Mouse (Mus musculus) myocyte (in vitro differentiated cells): ENCODE measurements around the gene Peg12. TPM values are rescaled to one million over a fixed set of nuclear protein-coding genes. Genes with fewer than 3 reads are reported as not detected.

Experiments
- H3K27me3 ChIP-seq: one replicate; pipeline ENCODE4 v1.6.1; 2011; ENCODE audit not compliant: control insufficient read depth, insufficient read depth, insufficient read length
- H3K36me3 ChIP-seq: one replicate; pipeline ENCODE4 v1.6.1; 2011; ENCODE audit not compliant: control insufficient read depth, insufficient read depth
- H3K4me2 ChIP-seq: one replicate; pipeline ENCODE4 v1.6.1; 2011; ENCODE audit warnings: low read depth, control low read depth
- H3K4me3 ChIP-seq: one replicate; pipeline ENCODE4 v1.5.1; 2011; ENCODE audit warnings: mild to moderate bottlenecking, control low read depth, moderate library complexity
- H3K79me2 ChIP-seq: one replicate; pipeline ENCODE4 v1.6.1; 2011; ENCODE audit not compliant: control insufficient read depth, insufficient read depth
- H3ac ChIP-seq: one replicate; pipeline ENCODE4 v1.6.1; 2011; ENCODE audit not compliant: control insufficient read depth, insufficient read length
- CEBPB ChIP-seq: IDR thresholded peaks from 2 replicates; pipeline ENCODE4 v1.6.1; 2011; ENCODE audit warnings: mild to moderate bottlenecking, moderate library complexity; ENCODE audit not compliant: poor library complexity, insufficient read depth, severe bottlenecking
- E2F4 ChIP-seq: IDR thresholded peaks from one replicate; pipeline ENCODE4 v1.6.1; 2011; ENCODE audit warnings: mild to moderate bottlenecking, control low read depth, moderate library complexity; ENCODE audit not compliant: insufficient read depth
- MAX ChIP-seq: IDR thresholded peaks from one replicate; pipeline ENCODE4 v1.6.1; 2011; ENCODE audit warnings: low read depth, mild to moderate bottlenecking, control low read depth
- MYOD1 ChIP-seq, 3 experiments: IDR thresholded peaks; one replicate each; pipeline ENCODE4 v1.6.1; 2011; ENCODE audit warnings: control low read depth in 2 of 3, low read depth in 2 of 3, mild to moderate bottlenecking in 2 of 3, moderate library complexity in 1 of 3; ENCODE audit not compliant: insufficient read length in 2 of 3, control insufficient read depth in 1 of 3
- MYOG ChIP-seq, 3 experiments: IDR thresholded peaks; one replicate each; pipeline ENCODE4 v1.6.1; 2011; ENCODE audit warnings: control low read depth in 2 of 3, low read depth in 2 of 3, mild to moderate bottlenecking in 2 of 3; ENCODE audit not compliant: insufficient read length in 2 of 3, control insufficient read depth in 1 of 3, insufficient read depth in 1 of 3
- POLR2A ChIP-seq: IDR thresholded peaks from one replicate; pipeline ENCODE4 v1.6.1; 2011; ENCODE audit warnings: low read depth, mild to moderate bottlenecking, control low read depth, moderate library complexity; ENCODE audit not compliant: insufficient read length
- POLR2AphosphoS2 ChIP-seq: IDR thresholded peaks from one replicate; pipeline ENCODE4 v1.6.1; 2011; ENCODE audit warnings: low read depth, control low read depth; ENCODE audit not compliant: insufficient read length
- REST ChIP-seq: IDR thresholded peaks from one replicate; pipeline ENCODE4 v1.6.1; 2011; ENCODE audit warnings: mild to moderate bottlenecking, control low read depth, moderate library complexity; ENCODE audit not compliant: insufficient read depth, insufficient read length
- SRF ChIP-seq: IDR thresholded peaks from one replicate; pipeline ENCODE4 v1.6.1; 2011; ENCODE audit warnings: low read depth; ENCODE audit not compliant: control insufficient read depth, insufficient read length
- TCF12 ChIP-seq: IDR thresholded peaks from one replicate; pipeline ENCODE4 v1.6.1; 2011; ENCODE audit warnings: mild to moderate bottlenecking, control low read depth; ENCODE audit not compliant: poor library complexity, insufficient read depth, severe bottlenecking
- TCF3 ChIP-seq: IDR thresholded peaks from one replicate; pipeline ENCODE4 v1.6.1; 2011; ENCODE audit warnings: low read depth, control low read depth; ENCODE audit not compliant: insufficient read length
- USF1 ChIP-seq: IDR thresholded peaks from one replicate; pipeline ENCODE4 v1.6.1; 2011; ENCODE audit warnings: low read depth, mild to moderate bottlenecking, control low read depth, moderate library complexity
- polyA plus RNA-seq: library from polyadenylated mRNA; unstranded; fragments of >200 nt; fragmentation: generic; extraction: Trizol; gene quantifications from one replicate; pipeline ENCODE4 v1.2.1, GENCODE M21; 2012; ENCODE audit warnings: missing spikeins

Peg12 gene
- polyA plus RNA-seq, 1 experiment, result 1.5 TPM

GRCm38 (mm10) chr7:62418346-62418745 lies 46.0 kb downstream of the Peg12 start:
- no peak overlapping the region for H3ac ChIP-seq
- H3K27me3 ChIP-seq, result no peaks in the 10 kb centered on the region
- peak overlapping the region; percentile 57 for H3K4me3 ChIP-seq
- H3K36me3 ChIP-seq, result no peaks in the 10 kb centered on the region
- H3K4me2 ChIP-seq, result peak overlapping the region; percentile 22
- H3K79me2 ChIP-seq, result no peaks in the 10 kb centered on the region
- TF ChIP-seq POLR2AphosphoS2, result no peak

- no peak for TF ChIP-seq POLR2A
- no peak for TF ChIP-seq USF1
- no peak for TF ChIP-seq POLR2AphosphoS2
- Histone ChIP-seq H3K36me3 (no peaks in the 10 kb centered on the region), H3K4me3 (no peak overlapping the region)
Observed at GRCm38 (mm10) chr7:62416173-62416572, 48.1 kb downstream of the Peg12 start.

GRCm38 (mm10) chr7:62415222-62415621 lies 49.1 kb downstream of the Peg12 start:
- Histone ChIP-seq H3ac (no peak overlapping the region), H3K4me2 (no peak overlapping the region), H3K79me2 (no peaks in the 10 kb centered on the region), H3K36me3 (no peaks in the 10 kb centered on the region), H3K27me3 (no peaks in the 10 kb centered on the region), H3K4me3 (no peak overlapping the region)
- TF ChIP-seq REST (no peak), USF1 (no peak), MYOG (IDR thresholded peaks at IDR 0.05; ENCODE audit: control insufficient read depth in 1 of 3, insufficient read depth in 1 of 3, insufficient read length in 2 of 3, low read depth in 2 of 3) (no peak), SRF (no peak), E2F4 (no peak), TCF12 (no peak), TCF3 (no peak), CEBPB (no peak), MYOD1 (IDR thresholded peaks at IDR 0.05; ENCODE audit: control insufficient read depth in 1 of 3, insufficient read length in 2 of 3, low read depth in 2 of 3) (no peak), POLR2AphosphoS2 (no peak), POLR2A (no peak), MAX (no peak)

More at GRCm38 (mm10) chr7:62416173-62416572, 48.1 kb downstream of the Peg12 start:
- Histone ChIP-seq H3K79me2 (no peaks in the 10 kb centered on the region), H3K4me2 (no peak overlapping the region), H3ac (no peak overlapping the region), H3K27me3 (no peaks in the 10 kb centered on the region)

Other genes with a start within 250 kb of the Peg12 start
- 0.48 TPM for gene Ndn, start 117.9 kb downstream of the Peg12 start, polyA plus RNA-seq
- gene Magel2, start 87.5 kb downstream of the Peg12 start, polyA plus RNA-seq, result not detected
- gene Mkrn3, start 44.4 kb downstream of the Peg12 start, polyA plus RNA-seq, result 1.3 TPM